Mouse (Mus musculus) heart, adult 2 months (tissue): ENCODE data around the gene Rad17.

Experiments
- CTCF ChIP-seq: fragments of 200-600 bp; IDR thresholded peaks from 2 replicates; pipeline ENCODE4 v1.8.1; 2022; ENCODE audit warnings: antibody characterized with exemption, mild to moderate bottlenecking, moderate library complexity
- POLR2A ChIP-seq: fragments of 200-500 bp; IDR thresholded peaks from 2 replicates; pipeline ENCODE4 v1.6.1; 2011; ENCODE audit warnings: mild to moderate bottlenecking, low read depth, low read length, control low read depth; ENCODE audit not compliant: insufficient read depth

- TF ChIP-seq CTCF: peak; percentile 91
- no peak for TF ChIP-seq POLR2A
Observed at GRCm38 (mm10) chr13:100659864-100660456, 9.1 kb upstream of the Rad17 start.
